Mouse (Mus musculus) kidney, embryonic 16.5 days (tissue): Measurements from ENCODE around the gene Ezr. TPM values are rescaled to one million over a fixed set of nuclear protein-coding genes. Genes with fewer than 3 reads are reported as not detected.

Source experiments
- ATAC-seq: fragments of 200-750 bp; cut with Nextera tagmentation; 2 replicates; pipeline ENCODE4 v1.8.0; 2017; ENCODE audit warnings: moderate TSS enrichment; ENCODE audit not compliant: low FRiP score, low TSS enrichment
- H3K27ac ChIP-seq: fragments of 300-500 bp; sonication (generic); 2 replicates; pipeline ENCODE4 v1.5.1; 2014; ENCODE audit warnings: low read length
- H3K27me3 ChIP-seq: fragments of 300-500 bp; sonication (generic); 2 replicates; pipeline ENCODE4 v1.6.1; 2014; ENCODE audit warnings: low read length, control low read depth, mixed read lengths; ENCODE audit not compliant: insufficient read depth
- H3K36me3 ChIP-seq: fragments of 300-500 bp; sonication (generic); 2 replicates; pipeline ENCODE4 v1.6.1; 2014; ENCODE audit warnings: low read length, control low read depth, mixed read lengths; ENCODE audit not compliant: insufficient read depth
- H3K4me1 ChIP-seq: fragments of 300-500 bp; sonication (generic); 2 replicates; pipeline ENCODE4 v1.6.1; 2014; ENCODE audit warnings: low read length, control low read depth, mixed read lengths; ENCODE audit not compliant: insufficient read depth
- H3K4me2 ChIP-seq: fragments of 300-500 bp; sonication (generic); replicated peaks from 2 replicates; pipeline ENCODE4 v1.6.1; 2014; ENCODE audit warnings: low read depth, low read length
- H3K4me3 ChIP-seq: fragments of 300-500 bp; sonication (generic); 2 replicates; pipeline ENCODE4 v1.5.1; 2014; ENCODE audit warnings: mild to moderate bottlenecking, low read length
- H3K9ac ChIP-seq: fragments of 300-500 bp; sonication (generic); replicated peaks from 2 replicates; pipeline ENCODE4 v1.6.1; 2014; ENCODE audit warnings: low read length
- H3K9me3 ChIP-seq: fragments of 300-500 bp; sonication (generic); 2 replicates; pipeline ENCODE4 v1.6.1; 2016; ENCODE audit warnings: low read length, control low read depth
- WGBS: fragments of 180-500 bp; shearing (Covaris S2); extraction: QIAGEN DNeasy Blood & Tissue Kit; methylation state at CpG from one replicate; pipeline ENCODE4 v1.1.7; 2014; 5-methylcytosine and 5-hydroxymethylcytosine counted together
- polyA plus RNA-seq: library from polyadenylated mRNA; unstranded; fragments of >200 nt; fragmentation: Nextera tagmentation; extraction: Ambion mirVana; gene quantifications from 2 replicates; pipeline ENCODE4 v1.2.1, GENCODE M21; 2015

The Ezr gene
- polyA plus RNA-seq, 1 experiment from 2014 or later, result 248 TPM

GRCm38 (mm10) chr17:6779632-6780031, 3.0 kb downstream of the Ezr start:
- H3K27ac ChIP-seq, result peak overlapping the region; percentile 87
- WGBS, result 8% methylated on average over 7 of the region's 7 CpGs
- peak overlapping the region; percentile 69 for H3K9ac ChIP-seq
- no peaks in the 10 kb centered on the region for H3K36me3 ChIP-seq
- H3K9me3 ChIP-seq, result no peaks in the 10 kb centered on the region
- H3K4me2 ChIP-seq, result peak overlapping the region; percentile 82
- no peak; the same call in 1 of the 2 replicates for ATAC-seq
- H3K4me1 ChIP-seq, result peaks cover 64% of the 10 kb centered on the region
- peak overlapping the region; percentile 93 for H3K4me3 ChIP-seq
- H3K27me3 ChIP-seq, result 0 out of 2 replicates have a peak, but pooled peaks cover 5% of the 10 kb centered on the region

- Histone ChIP-seq H3K9ac (peak overlapping the region; percentile 69), H3K36me3 (no peaks in the 10 kb centered on the region), H3K9me3 (no peaks in the 10 kb centered on the region), H3K4me2 (peak overlapping the region; percentile 82), H3K27me3 (0 out of 2 replicates have a peak, but pooled peaks cover 5% of the 10 kb centered on the region), H3K4me1 (peaks cover 67% of the 10 kb centered on the region), H3K27ac (peak overlapping the region; percentile 87), H3K4me3 (peak overlapping the region; percentile 93)
- peak; percentile 60; the same call in 1 of the 2 replicates for ATAC-seq
- 2% methylated on average over 23 of the region's 23 CpGs for WGBS
These were observed 3.6 kb downstream of the Ezr start for GRCm38 (mm10) chr17:6778771-6779509.

DNA sequence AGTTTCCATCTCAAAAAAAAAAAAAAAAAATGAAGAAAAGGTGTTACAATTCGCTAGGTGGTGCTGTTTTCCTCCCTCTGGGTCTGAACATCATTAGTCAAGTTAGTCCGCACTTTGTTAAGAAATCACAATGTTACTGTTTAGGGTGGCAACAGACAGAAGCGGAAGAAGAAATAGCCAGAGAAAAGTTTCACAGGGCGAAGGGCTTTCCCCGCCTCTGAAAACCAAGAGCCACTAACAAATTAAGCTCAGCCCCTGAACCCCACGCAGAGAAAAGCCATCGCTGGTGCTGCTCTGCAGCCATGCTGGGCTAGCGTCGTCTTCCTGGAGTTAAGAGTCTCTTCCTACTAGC, 4.3 kb downstream of the Ezr start:
- Histone ChIP-seq H3K9me3 (no peaks in the 10 kb centered on the region), H3K4me1 (peaks cover 67% of the 10 kb centered on the region), H3K4me3 (peak overlapping the region; percentile 93), H3K27me3 (0 out of 2 replicates have a peak, but pooled peaks cover 5% of the 10 kb centered on the region), H3K36me3 (no peaks in the 10 kb centered on the region), H3K4me2 (peak overlapping the region; percentile 82), H3K27ac (peak overlapping the region; percentile 87), H3K9ac (peak overlapping the region; percentile 69)
- no peak for ATAC-seq
- WGBS, result 2% methylated on average over 9 of the region's 9 CpGs

DNA sequence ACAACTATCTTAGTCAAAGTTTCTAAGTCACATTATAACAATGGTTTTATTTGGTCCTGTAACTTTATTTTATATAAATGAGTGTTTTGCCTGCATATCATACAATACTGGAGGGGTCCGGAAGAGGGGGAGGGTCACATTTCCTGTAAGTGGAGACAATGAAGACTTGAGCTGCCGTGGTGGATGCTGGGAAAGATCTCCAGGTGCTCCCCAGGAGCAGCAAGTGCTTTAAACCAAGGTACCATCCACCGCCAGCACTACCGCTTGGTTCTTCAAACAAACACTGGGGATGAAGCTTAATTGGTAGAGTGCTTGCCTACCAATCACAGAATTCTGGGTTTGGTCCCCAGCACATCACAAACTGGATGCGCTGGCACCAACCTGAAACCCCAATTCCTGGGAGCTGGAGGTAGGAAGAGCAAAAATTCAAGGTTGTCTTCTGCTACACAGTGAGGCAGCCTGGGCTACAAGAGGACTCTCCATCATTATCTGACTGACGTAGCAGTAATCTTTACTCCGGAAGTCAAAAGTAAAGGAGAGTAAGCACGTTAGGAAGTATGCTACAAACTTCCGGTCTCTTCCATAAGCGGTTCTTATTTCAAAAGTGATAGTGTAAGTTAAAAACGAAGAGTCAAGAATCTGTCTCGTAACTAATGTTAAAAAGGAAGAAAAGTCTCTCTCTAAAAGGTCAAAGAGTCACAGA, 4.8 kb downstream of the Ezr start:
- Histone ChIP-seq H3K27ac (peak overlapping the region; percentile 73), H3K36me3 (no peaks in the 10 kb centered on the region), H3K27me3 (0 out of 2 replicates have a peak, but pooled peaks cover 5% of the 10 kb centered on the region), H3K4me1 (peaks cover 71% of the 10 kb centered on the region), H3K9me3 (no peaks in the 10 kb centered on the region), H3K4me3 (no peak overlapping the region), H3K4me2 (peak overlapping the region; percentile 82), H3K9ac (no peak overlapping the region)
- 55% methylated on average over 12 of the region's 12 CpGs for WGBS
- no peak for ATAC-seq

DNA sequence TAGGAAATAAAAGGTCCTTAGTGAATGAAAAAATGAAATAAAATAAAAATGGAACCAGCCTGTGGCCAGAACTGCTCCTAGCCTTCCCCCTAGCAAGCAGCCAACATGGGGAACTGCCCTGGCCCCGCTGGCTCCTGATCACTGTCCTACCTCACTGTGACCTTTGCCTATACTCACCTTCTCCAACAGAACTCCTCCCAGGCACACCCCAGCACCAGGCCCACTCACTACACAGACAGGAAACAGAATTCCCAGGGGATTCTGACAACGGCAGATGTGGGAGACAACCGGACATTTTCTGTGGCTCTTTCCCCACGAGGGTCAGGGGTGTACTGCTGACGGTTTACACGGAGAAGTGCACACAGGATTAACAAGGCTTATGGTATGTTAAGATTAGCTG, 5.5 kb downstream of the Ezr start:
- Histone ChIP-seq H3K27ac (peak overlapping the region; percentile 45; the same call in 1 of the 2 replicates), H3K4me3 (no peak overlapping the region), H3K36me3 (no peaks in the 10 kb centered on the region), H3K4me2 (0 out of 2 replicates have a peak overlapping the region, but pooled peaks have one; percentile 12), H3K9me3 (no peaks in the 10 kb centered on the region), H3K9ac (no peak overlapping the region), H3K27me3 (0 out of 2 replicates have a peak, but pooled peaks cover 5% of the 10 kb centered on the region), H3K4me1 (peaks cover 77% of the 10 kb centered on the region)
- WGBS, result 63% methylated on average over 6 of the region's 6 CpGs
- ATAC-seq, result no peak

DNA sequence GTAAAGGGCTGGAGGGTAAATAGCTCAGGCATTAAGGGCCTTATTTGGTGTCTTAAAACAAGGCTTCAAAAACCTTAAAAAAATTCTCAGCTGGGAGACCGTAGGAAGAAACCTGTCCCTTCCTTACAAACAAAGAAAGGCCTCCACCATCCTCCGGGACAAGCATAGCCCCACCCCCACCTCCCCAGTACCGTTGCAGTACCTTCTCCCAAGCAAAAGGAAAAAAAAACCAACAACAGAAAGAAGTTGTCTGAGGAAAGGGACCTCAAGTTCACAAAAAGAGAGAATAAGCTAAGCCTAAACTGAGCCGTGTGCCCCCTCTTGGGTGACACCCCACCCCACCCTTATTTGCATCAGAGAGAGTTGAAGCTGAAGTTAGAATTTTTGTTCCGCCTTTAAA, 6.0 kb downstream of the Ezr start:
- 0 out of 2 replicates have a peak, but pooled peaks cover 5% of the 10 kb centered on the region for H3K27me3 ChIP-seq
- 0 out of 2 replicates have a peak overlapping the region, but pooled peaks have one; percentile 3 for H3K4me2 ChIP-seq
- H3K4me3 ChIP-seq, result no peak overlapping the region
- 41% methylated on average over 5 of the region's 5 CpGs for WGBS
- no peaks in the 10 kb centered on the region for H3K9me3 ChIP-seq
- peaks cover 81% of the 10 kb centered on the region for H3K4me1 ChIP-seq
- H3K27ac ChIP-seq, result peak overlapping the region; percentile 39
- H3K36me3 ChIP-seq, result no peaks in the 10 kb centered on the region
- ATAC-seq, result no peak
- 0 out of 2 replicates have a peak overlapping the region, but pooled peaks have one; percentile 22 for H3K9ac ChIP-seq

DNA sequence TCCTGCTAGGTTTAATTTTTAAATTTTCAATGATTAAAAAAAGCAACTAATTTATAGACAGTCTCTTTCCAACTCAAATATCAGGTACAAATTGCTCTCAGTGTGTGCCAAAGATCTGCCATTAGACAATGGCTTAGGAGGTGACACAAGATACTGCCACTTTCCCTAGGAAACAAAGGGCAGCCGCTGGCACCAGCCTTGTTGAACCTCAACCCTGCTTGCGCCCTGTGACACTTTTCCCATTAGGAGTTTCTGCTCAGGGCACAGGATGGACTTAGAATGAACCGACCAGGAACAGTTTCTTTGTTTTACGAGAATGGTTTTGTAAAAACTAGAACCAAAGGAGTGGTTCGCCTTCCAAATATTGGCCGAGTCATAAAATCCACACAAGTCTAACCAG, 6.5 kb downstream of the Ezr start:
- H3K4me1 ChIP-seq, result peaks cover 85% of the 10 kb centered on the region
- WGBS, result 49% methylated on average over 6 of the region's 6 CpGs

DNA sequence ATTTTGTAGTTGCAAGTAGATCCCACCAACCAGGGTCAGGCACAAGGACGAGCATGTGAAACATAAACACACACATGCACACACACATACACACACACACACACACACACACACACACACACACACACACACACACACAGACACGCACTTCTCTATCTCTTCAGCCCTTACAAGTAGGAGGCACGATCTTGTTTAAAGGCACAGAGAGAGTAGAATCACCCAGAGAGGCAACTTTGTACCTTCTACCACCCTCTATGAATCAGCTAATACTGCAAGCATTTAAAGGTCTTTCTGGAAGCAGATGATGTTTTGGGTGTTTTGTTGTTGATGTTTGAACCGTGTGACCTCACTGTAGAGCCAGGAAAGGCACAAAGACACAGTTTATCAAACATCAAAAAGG, 6.9 kb downstream of the Ezr start:
- WGBS, result 71% methylated on average over 4 of the region's 4 CpGs

More for the DNA sequence above, 6.5 kb downstream of the Ezr start:
- Histone ChIP-seq H3K4me3 (no peak overlapping the region), H3K27ac (peak overlapping the region; percentile 39), H3K9me3 (no peaks in the 10 kb centered on the region), H3K36me3 (no peaks in the 10 kb centered on the region), H3K9ac (0 out of 2 replicates have a peak overlapping the region, but pooled peaks have one; percentile 22), H3K4me2 (no peak overlapping the region), H3K27me3 (0 out of 2 replicates have a peak, but pooled peaks cover 5% of the 10 kb centered on the region)
- ATAC-seq, result no peak

DNA sequence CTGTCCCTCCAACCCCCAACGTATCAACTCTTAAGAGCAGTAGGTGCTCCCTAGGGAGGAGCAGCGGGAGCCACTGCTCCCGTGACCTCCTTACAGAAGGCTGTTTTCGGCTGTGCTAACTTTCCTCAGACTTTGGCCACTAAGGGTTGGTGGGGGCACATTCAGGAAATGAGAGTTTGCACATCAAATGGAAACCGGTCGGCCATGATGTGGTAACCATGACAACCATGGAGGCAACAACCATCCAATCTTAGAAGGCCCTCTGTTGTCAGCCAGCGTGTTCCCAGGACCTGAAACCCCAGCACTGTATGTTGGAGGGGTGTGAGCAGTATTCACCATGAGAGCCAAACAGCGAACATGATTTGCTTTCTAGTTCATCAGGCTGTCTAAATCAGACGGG, 7.4 kb downstream of the Ezr start:
- no peaks in the 10 kb centered on the region for H3K9me3 ChIP-seq
- no peaks in the 10 kb centered on the region for H3K36me3 ChIP-seq
- H3K4me2 ChIP-seq, result no peak overlapping the region
- no peak overlapping the region for H3K4me3 ChIP-seq
- 53% methylated on average over 9 of the region's 9 CpGs for WGBS
- no peak overlapping the region for H3K27ac ChIP-seq
- no peak overlapping the region for H3K9ac ChIP-seq
- H3K4me1 ChIP-seq, result peaks cover 85% of the 10 kb centered on the region
- 0 out of 2 replicates have a peak, but pooled peaks cover 3% of the 10 kb centered on the region for H3K27me3 ChIP-seq
- no peak for ATAC-seq

More for the DNA sequence above, 6.9 kb downstream of the Ezr start:
- H3K4me1 ChIP-seq, result peaks cover 86% of the 10 kb centered on the region
- H3K27me3 ChIP-seq, result 0 out of 2 replicates have a peak, but pooled peaks cover 5% of the 10 kb centered on the region
- H3K9me3 ChIP-seq, result no peaks in the 10 kb centered on the region
- no peak overlapping the region for H3K4me3 ChIP-seq
- H3K36me3 ChIP-seq, result no peaks in the 10 kb centered on the region
- ATAC-seq, result no peak
- H3K27ac ChIP-seq, result peak overlapping the region; percentile 39; the same call in 1 of the 2 replicates
- no peak overlapping the region for H3K4me2 ChIP-seq
- H3K9ac ChIP-seq, result no peak overlapping the region
